Mouse (Mus musculus): ENCODE results near the gene Cdk9.

The Cdk9 gene

GRCm38 (mm10) chr2:32732695-32733094 lies 19.8 kb upstream of the Cdk9 start:
- no peak for DNase-seq

GRCm38 (mm10) chr2:32731911-32732310 lies 19.0 kb upstream of the Cdk9 start:
- no peak for DNase-seq

- no peak for DNase-seq
Measured at GRCm38 (mm10) chr2:32730854-32731253, 18.0 kb upstream of the Cdk9 start.

- no peak for DNase-seq
Measured at GRCm38 (mm10) chr2:32729547-32729946, 16.7 kb upstream of the Cdk9 start.

- DNase-seq, result no peak
Measured at GRCm38 (mm10) chr2:32728463-32728862, 15.6 kb upstream of the Cdk9 start.

GRCm38 (mm10) chr2:32727435-32727834 lies 14.6 kb upstream of the Cdk9 start:
- peak; percentile 79 for DNase-seq

- DNase-seq, result no peak
Measured at GRCm38 (mm10) chr2:32724832-32725790, 12.2 kb upstream of the Cdk9 start.

- DNase-seq, result no peak
Measured at GRCm38 (mm10) chr2:32724149-32724548, 11.3 kb upstream of the Cdk9 start.

- no peak for DNase-seq
Measured at GRCm38 (mm10) chr2:32722581-32722980, 9.7 kb upstream of the Cdk9 start.

GRCm38 (mm10) chr2:32722046-32722445 lies 9.2 kb upstream of the Cdk9 start:
- DNase-seq, result no peak

- no peak for DNase-seq
Measured at GRCm38 (mm10) chr2:32720681-32721229, 7.9 kb upstream of the Cdk9 start, which contains the start of gene Sh2d3c. Gene Sh2d3c (plus strand): TSS chr2:32721055.

GRCm38 (mm10) chr2:32720053-32720452 lies 7.2 kb upstream of the Cdk9 start:
- no peak for DNase-seq

- DNase-seq, result no peak
Measured at GRCm38 (mm10) chr2:32718761-32719160, 5.9 kb upstream of the Cdk9 start.

- no peak for DNase-seq
Measured at GRCm38 (mm10) chr2:32714987-32715425, 2.1 kb upstream of the Cdk9 start.

- DNase-seq, result no peak
Measured at GRCm38 (mm10) chr2:32714117-32714986, 1.5 kb upstream of the Cdk9 start.

- peak; percentile 96 for DNase-seq
Measured at GRCm38 (mm10) chr2:32712586-32712933, 316 bp downstream of the Cdk9 start.

- DNase-seq, result peak; percentile 53
Measured at GRCm38 (mm10) chr2:32712108-32712551, 746 bp downstream of the Cdk9 start.

- DNase-seq, result no peak
Measured at GRCm38 (mm10) chr2:32711301-32712056, 1.4 kb downstream of the Cdk9 start.

- DNase-seq, result no peak
Measured at GRCm38 (mm10) chr2:32710425-32710824, 2.5 kb downstream of the Cdk9 start.

- no peak for DNase-seq
Measured at GRCm38 (mm10) chr2:32709521-32710137, 3.2 kb downstream of the Cdk9 start.

GRCm38 (mm10) chr2:32708643-32709042 lies 4.2 kb downstream of the Cdk9 start:
- DNase-seq, result no peak

GRCm38 (mm10) chr2:32706971-32707370 lies 5.9 kb downstream of the Cdk9 start:
- DNase-seq, result no peak

Measured in right cerebral cortex, postnatal 25 days (tissue).